Mouse (Mus musculus): ENCODE results near the gene Nlrx1. TPM values are rescaled to one million over a fixed set of nuclear protein-coding genes. Genes with fewer than 3 reads are reported as not detected.

Nlrx1 gene
- total and polyA plus RNA-seq, 2 experiments from 2014 or later = 6.0 to 6.2 TPM

GRCm38 (mm10) chr9:44225993-44226392 is 42.4 kb downstream of the Nlrx1 start:
- TF ChIP-seq CTCF (IDR thresholded peaks at IDR 0.05) = no peak
- ATAC-seq (ENCODE audit: low FRiP score) (no peak), DNase-seq (ENCODE audit: low spot score) (peak; percentile 22)
- 50% methylated on average over 6 of the region's 6 CpGs for WGBS
- H3K27me3 ChIP-seq (ENCODE audit: insufficient read depth, low read length) = no peaks in the 10 kb centered on the region
- H3K4me2 ChIP-seq (ENCODE audit: low read depth, low read length, poor library complexity, severe bottlenecking) = no peak overlapping the region
- H3K9ac ChIP-seq (replicated peaks; ENCODE audit: low read length, poor library complexity, severe bottlenecking) = no peak overlapping the region
- H3K4me1 ChIP-seq (ENCODE audit: insufficient read depth, low read length) = no peaks in the 10 kb centered on the region
- H3K36me3 ChIP-seq (ENCODE audit: insufficient read depth, low read length) = no peaks in the 10 kb centered on the region
- no peaks in the 10 kb centered on the region for H3K9me3 ChIP-seq (ENCODE audit: low read length)
- no peak overlapping the region for H3K27ac ChIP-seq (ENCODE audit: low read depth, low read length)
- H3K4me3 ChIP-seq (ENCODE audit: low read depth, low read length) = no peak overlapping the region

GRCm38 (mm10) chr9:44213538-44213937 is 54.9 kb downstream of the Nlrx1 start:
- no peaks in the 10 kb centered on the region for H3K9me3 ChIP-seq (ENCODE audit: low read length)
- no peak overlapping the region for H3K27ac ChIP-seq (ENCODE audit: low read depth, low read length)
- H3K9ac ChIP-seq (replicated peaks; ENCODE audit: low read length, poor library complexity, severe bottlenecking) = no peak overlapping the region
- DNase-seq (ENCODE audit: low spot score) = no peak
- TF ChIP-seq CTCF (IDR thresholded peaks at IDR 0.05) = no peak
- no peaks in the 10 kb centered on the region for H3K36me3 ChIP-seq (ENCODE audit: insufficient read depth, low read length)
- H3K27me3 ChIP-seq (ENCODE audit: insufficient read depth, low read length) = no peaks in the 10 kb centered on the region
- no peak overlapping the region for H3K4me2 ChIP-seq (ENCODE audit: low read depth, low read length, poor library complexity, severe bottlenecking)
- H3K4me3 ChIP-seq (ENCODE audit: low read depth, low read length) = no peak overlapping the region
- no peak for ATAC-seq (ENCODE audit: low FRiP score)
- 92% methylated on average over 14 of the region's 14 CpGs for WGBS
- no peaks in the 10 kb centered on the region for H3K4me1 ChIP-seq (ENCODE audit: insufficient read depth, low read length)

GRCm38 (mm10) chr9:44212406-44212805 is 56.0 kb downstream of the Nlrx1 start:
- H3K4me2 ChIP-seq (ENCODE audit: low read depth, low read length, poor library complexity, severe bottlenecking) = no peak overlapping the region
- no peaks in the 10 kb centered on the region for H3K27me3 ChIP-seq (ENCODE audit: insufficient read depth, low read length)
- TF ChIP-seq CTCF (IDR thresholded peaks at IDR 0.05) = no peak
- ATAC-seq (ENCODE audit: low FRiP score) = no peak
- H3K4me1 ChIP-seq (ENCODE audit: insufficient read depth, low read length) = no peaks in the 10 kb centered on the region
- H3K9ac ChIP-seq (replicated peaks; ENCODE audit: low read length, poor library complexity, severe bottlenecking) = no peak overlapping the region
- 94% methylated on average over 4 of the region's 4 CpGs for WGBS
- H3K4me3 ChIP-seq (ENCODE audit: low read depth, low read length) = no peak overlapping the region
- H3K9me3 ChIP-seq (ENCODE audit: low read length) = no peaks in the 10 kb centered on the region
- no peaks in the 10 kb centered on the region for H3K36me3 ChIP-seq (ENCODE audit: insufficient read depth, low read length)
- DNase-seq (ENCODE audit: low spot score) = no peak
- no peak overlapping the region for H3K27ac ChIP-seq (ENCODE audit: low read depth, low read length)

GRCm38 (mm10) chr9:44209416-44209815 is 59.0 kb downstream of the Nlrx1 start:
- Histone ChIP-seq H3K27me3 (ENCODE audit: insufficient read depth, low read length) (no peaks in the 10 kb centered on the region), H3K27ac (ENCODE audit: low read depth, low read length) (no peak overlapping the region), H3K9me3 (ENCODE audit: low read length) (no peaks in the 10 kb centered on the region), H3K4me1 (ENCODE audit: insufficient read depth, low read length) (no peaks in the 10 kb centered on the region), H3K4me3 (ENCODE audit: low read depth, low read length) (no peak overlapping the region), H3K9ac (replicated peaks; ENCODE audit: low read length, poor library complexity, severe bottlenecking) (no peak overlapping the region), H3K4me2 (ENCODE audit: low read depth, low read length, poor library complexity, severe bottlenecking) (no peak overlapping the region), H3K36me3 (ENCODE audit: insufficient read depth, low read length) (no peaks in the 10 kb centered on the region)
- 98% methylated on average over 4 of the region's 4 CpGs for WGBS
- ATAC-seq (ENCODE audit: low FRiP score) (no peak), DNase-seq (ENCODE audit: low spot score) (no peak)
- no peak for TF ChIP-seq CTCF (IDR thresholded peaks at IDR 0.05)

GRCm38 (mm10) chr9:44207840-44208239 is 60.6 kb downstream of the Nlrx1 start:
- no peak for ATAC-seq (ENCODE audit: low FRiP score)

More at GRCm38 (mm10) chr9:44207840-44208239, 60.6 kb downstream of the Nlrx1 start:
- Histone ChIP-seq H3K27ac (ENCODE audit: low read depth, low read length) (no peak overlapping the region), H3K4me2 (ENCODE audit: low read depth, low read length, poor library complexity, severe bottlenecking) (no peak overlapping the region), H3K4me3 (ENCODE audit: low read depth, low read length) (no peak overlapping the region), H3K36me3 (ENCODE audit: insufficient read depth, low read length) (no peaks in the 10 kb centered on the region), H3K9ac (replicated peaks; ENCODE audit: low read length, poor library complexity, severe bottlenecking) (no peak overlapping the region), H3K27me3 (ENCODE audit: insufficient read depth, low read length) (no peaks in the 10 kb centered on the region), H3K9me3 (ENCODE audit: low read length) (no peaks in the 10 kb centered on the region), H3K4me1 (ENCODE audit: insufficient read depth, low read length) (no peaks in the 10 kb centered on the region)
- 96% methylated on average over 2 of the region's 2 CpGs for WGBS
- DNase-seq (ENCODE audit: low spot score) = no peak
- no peak for TF ChIP-seq CTCF (IDR thresholded peaks at IDR 0.05)

Other genes starting within 250 kb of the Nlrx1 start
- gene Thy1, start 225.2 kb downstream of the Nlrx1 start, total RNA-seq (2014; rRNA removed) = 52.8 and 98.0 TPM in 2 replicates
- gene Thy1, start 225.2 kb downstream of the Nlrx1 start, polyA plus RNA-seq (2015; fragmentation: Nextera tagmentation; extraction: Ambion mirVana) = 24.7 and 28.8 TPM in 2 replicates
- 7.5 and 8.0 TPM in 2 replicates for gene Usp2, start 201.6 kb downstream of the Nlrx1 start, total RNA-seq (2014; rRNA removed)
- 14.5 and 15.1 TPM in 2 replicates for gene Usp2, start 201.6 kb downstream of the Nlrx1 start, polyA plus RNA-seq (2015; fragmentation: Nextera tagmentation; extraction: Ambion mirVana)
- gene Mfrp, start 166.9 kb downstream of the Nlrx1 start, total RNA-seq (2014; rRNA removed) = 0.19 and 2.8 TPM in 2 replicates
- gene Mfrp, start 166.9 kb downstream of the Nlrx1 start, polyA plus RNA-seq (2015; fragmentation: Nextera tagmentation; extraction: Ambion mirVana) = 0.05 TPM in 1 of 2 replicates, not detected in the other
- gene C1qtnf5, start 161.4 kb downstream of the Nlrx1 start, total RNA-seq (2014; rRNA removed) = 16.6 and 29.0 TPM in 2 replicates
- gene C1qtnf5, start 161.4 kb downstream of the Nlrx1 start, polyA plus RNA-seq (2015; fragmentation: Nextera tagmentation; extraction: Ambion mirVana) = 9.9 and 10.7 TPM in 2 replicates
- not detected in 2 replicates for gene Gm49380, start 155.1 kb downstream of the Nlrx1 start, total RNA-seq (2014; rRNA removed)
- gene Gm49380, start 155.1 kb downstream of the Nlrx1 start, polyA plus RNA-seq (2015; fragmentation: Nextera tagmentation; extraction: Ambion mirVana) = 0.07 and 0.27 TPM in 2 replicates
- gene Rnf26, start 155.1 kb downstream of the Nlrx1 start, total RNA-seq (2014; rRNA removed) = 13.0 and 15.0 TPM in 2 replicates
- gene Rnf26, start 155.1 kb downstream of the Nlrx1 start, polyA plus RNA-seq (2015; fragmentation: Nextera tagmentation; extraction: Ambion mirVana) = 33.4 and 34.1 TPM in 2 replicates
- gene Mcam, start 134.1 kb downstream of the Nlrx1 start, total RNA-seq (2014; rRNA removed) = 14.6 and 19.9 TPM in 2 replicates
- gene Mcam, start 134.1 kb downstream of the Nlrx1 start, polyA plus RNA-seq (2015; fragmentation: Nextera tagmentation; extraction: Ambion mirVana) = 4.4 TPM in 2 replicates
- gene Cbl, start 34.5 kb downstream of the Nlrx1 start, total RNA-seq (2014; rRNA removed) = 32.1 and 43.9 TPM in 2 replicates
- 14.7 and 17.3 TPM in 2 replicates for gene Cbl, start 34.5 kb downstream of the Nlrx1 start, polyA plus RNA-seq (2015; fragmentation: Nextera tagmentation; extraction: Ambion mirVana)
- gene Ccdc153, start 27.9 kb downstream of the Nlrx1 start, total RNA-seq (2014; rRNA removed) = 3.0 and 6.1 TPM in 2 replicates
- gene Ccdc153, start 27.9 kb downstream of the Nlrx1 start, polyA plus RNA-seq (2015; fragmentation: Nextera tagmentation; extraction: Ambion mirVana) = 2.7 TPM in 2 replicates
- gene Pdzd3, start 17.1 kb downstream of the Nlrx1 start, total RNA-seq (2014; rRNA removed) = 0.27 TPM in 1 of 2 replicates, not detected in the other
- 0.58 and 0.63 TPM in 2 replicates for gene Pdzd3, start 17.1 kb downstream of the Nlrx1 start, polyA plus RNA-seq (2015; fragmentation: Nextera tagmentation; extraction: Ambion mirVana)
- 60.0 and 65.8 TPM in 2 replicates for gene Abcg4, start 20.0 kb upstream of the Nlrx1 start, total RNA-seq (2014; rRNA removed)
- 27.9 and 28.2 TPM in 2 replicates for gene Abcg4, start 20.0 kb upstream of the Nlrx1 start, polyA plus RNA-seq (2015; fragmentation: Nextera tagmentation; extraction: Ambion mirVana)
- gene Hinfp, start 37.1 kb upstream of the Nlrx1 start, total RNA-seq (2014; rRNA removed) = 21.8 and 25.3 TPM in 2 replicates
- 15.2 and 15.4 TPM in 2 replicates for gene Hinfp, start 37.1 kb upstream of the Nlrx1 start, polyA plus RNA-seq (2015; fragmentation: Nextera tagmentation; extraction: Ambion mirVana)
- 48.9 and 57.1 TPM in 2 replicates for gene C2cd2l, start 51.7 kb upstream of the Nlrx1 start, total RNA-seq (2014; rRNA removed)
- gene C2cd2l, start 51.7 kb upstream of the Nlrx1 start, polyA plus RNA-seq (2015; fragmentation: Nextera tagmentation; extraction: Ambion mirVana) = 22.6 and 23.6 TPM in 2 replicates
- gene Dpagt1, start 57.4 kb upstream of the Nlrx1 start, total RNA-seq (2014; rRNA removed) = 23.2 and 27.2 TPM in 2 replicates
- 33.6 and 34.1 TPM in 2 replicates for gene Dpagt1, start 57.4 kb upstream of the Nlrx1 start, polyA plus RNA-seq (2015; fragmentation: Nextera tagmentation; extraction: Ambion mirVana)
- gene H2afx, start 66.1 kb upstream of the Nlrx1 start, total RNA-seq (2014; rRNA removed) = 91.7 and 145 TPM in 2 replicates
- gene H2afx, start 66.1 kb upstream of the Nlrx1 start, polyA plus RNA-seq (2015; fragmentation: Nextera tagmentation; extraction: Ambion mirVana) = 112 and 119 TPM in 2 replicates
- 30.1 and 31.7 TPM in 2 replicates for gene Hmbs, start 75.6 kb upstream of the Nlrx1 start, total RNA-seq (2014; rRNA removed)
- gene Hmbs, start 75.6 kb upstream of the Nlrx1 start, polyA plus RNA-seq (2015; fragmentation: Nextera tagmentation; extraction: Ambion mirVana) = 55.5 and 56.9 TPM in 2 replicates
- gene Vps11, start 93.1 kb upstream of the Nlrx1 start, total RNA-seq (2014; rRNA removed) = 41.5 and 42.6 TPM in 2 replicates
- 41.5 and 43.3 TPM in 2 replicates for gene Vps11, start 93.1 kb upstream of the Nlrx1 start, polyA plus RNA-seq (2015; fragmentation: Nextera tagmentation; extraction: Ambion mirVana)
- gene Hyou1, start 110.9 kb upstream of the Nlrx1 start, total RNA-seq (2014; rRNA removed) = 64.7 and 78.8 TPM in 2 replicates
- 16.9 and 18.5 TPM in 2 replicates for gene Hyou1, start 110.9 kb upstream of the Nlrx1 start, polyA plus RNA-seq (2015; fragmentation: Nextera tagmentation; extraction: Ambion mirVana)
- 70.7 and 99.6 TPM in 2 replicates for gene Slc37a4, start 128.3 kb upstream of the Nlrx1 start, total RNA-seq (2014; rRNA removed)
- 35.9 and 42.2 TPM in 2 replicates for gene Slc37a4, start 128.3 kb upstream of the Nlrx1 start, polyA plus RNA-seq (2015; fragmentation: Nextera tagmentation; extraction: Ambion mirVana)
- gene Rps25, start 138.5 kb upstream of the Nlrx1 start, total RNA-seq (2014; rRNA removed) = 298 and 395 TPM in 2 replicates
- 1,596 and 1,621 TPM in 2 replicates for gene Rps25, start 138.5 kb upstream of the Nlrx1 start, polyA plus RNA-seq (2015; fragmentation: Nextera tagmentation; extraction: Ambion mirVana)
- 149 and 166 TPM in 2 replicates for gene Trappc4, start 139.0 kb upstream of the Nlrx1 start, total RNA-seq (2014; rRNA removed)
- gene Trappc4, start 139.0 kb upstream of the Nlrx1 start, polyA plus RNA-seq (2015; fragmentation: Nextera tagmentation; extraction: Ambion mirVana) = 326 and 327 TPM in 2 replicates
- gene Ccdc84, start 150.0 kb upstream of the Nlrx1 start, total RNA-seq (2014; rRNA removed) = 20.0 and 23.2 TPM in 2 replicates
- gene Ccdc84, start 150.0 kb upstream of the Nlrx1 start, polyA plus RNA-seq (2015; fragmentation: Nextera tagmentation; extraction: Ambion mirVana) = 30.2 and 36.1 TPM in 2 replicates
- gene Foxr1, start 172.5 kb upstream of the Nlrx1 start, total RNA-seq (2014; rRNA removed) = not detected in 2 replicates
- not detected in 2 replicates for gene Foxr1, start 172.5 kb upstream of the Nlrx1 start, polyA plus RNA-seq (2015; fragmentation: Nextera tagmentation; extraction: Ambion mirVana)
- not detected in 2 replicates for gene Upk2, start 186.4 kb upstream of the Nlrx1 start, total RNA-seq (2014; rRNA removed)
- gene Upk2, start 186.4 kb upstream of the Nlrx1 start, polyA plus RNA-seq (2015; fragmentation: Nextera tagmentation; extraction: Ambion mirVana) = not detected in 2 replicates
- gene Bcl9l, start 214.2 kb upstream of the Nlrx1 start, total RNA-seq (2014; rRNA removed) = 42.1 and 61.1 TPM in 2 replicates
- 10.0 and 10.4 TPM in 2 replicates for gene Bcl9l, start 214.2 kb upstream of the Nlrx1 start, polyA plus RNA-seq (2015; fragmentation: Nextera tagmentation; extraction: Ambion mirVana)

All from midbrain, postnatal 0 days (tissue).